Mouse (Mus musculus): Measurements from ENCODE around the gene Hsd17b2. TPM values are rescaled to one million over a fixed set of nuclear protein-coding genes. Genes with fewer than 3 reads are reported as not detected.
A peak's percentile ranks its signal among the peaks of the same experiment; 100 is the strongest.

Gene Hsd17b2
- polyA plus RNA-seq, 1 experiment: 85.7 TPM

GRCm38 (mm10) chr8:117768971-117769370 lies 67.3 kb downstream of the Hsd17b2 start:
- H3K27ac ChIP-seq (ENCODE audit: insufficient read depth, low read depth, low read length): no peak overlapping the region
- H3K4me3 ChIP-seq (ENCODE audit: low read depth, low read length): no peak overlapping the region
- no peak for TF ChIP-seq POLR2A (IDR thresholded peaks at IDR 0.05; ENCODE audit: low read depth, low read length)
- no peak for TF ChIP-seq CTCF (IDR thresholded peaks at IDR 0.05; ENCODE audit: extremely low read depth, insufficient read length, insufficient replicate concordance, low read depth, low read length)
- H3K36me3 ChIP-seq (ENCODE audit: control insufficient read depth, insufficient read depth, low read length): no peaks in the 10 kb centered on the region
- H3K27me3 ChIP-seq (ENCODE audit: control insufficient read depth, insufficient read depth, low read length): no peaks in the 10 kb centered on the region
- H3K4me1 ChIP-seq (ENCODE audit: control insufficient read depth, insufficient read depth, insufficient read length, low read length): peaks cover 6% of the 10 kb centered on the region; the same call in 1 of the 2 replicates
- 80% methylated on average over 7 of the region's 7 CpGs for WGBS

DNA sequence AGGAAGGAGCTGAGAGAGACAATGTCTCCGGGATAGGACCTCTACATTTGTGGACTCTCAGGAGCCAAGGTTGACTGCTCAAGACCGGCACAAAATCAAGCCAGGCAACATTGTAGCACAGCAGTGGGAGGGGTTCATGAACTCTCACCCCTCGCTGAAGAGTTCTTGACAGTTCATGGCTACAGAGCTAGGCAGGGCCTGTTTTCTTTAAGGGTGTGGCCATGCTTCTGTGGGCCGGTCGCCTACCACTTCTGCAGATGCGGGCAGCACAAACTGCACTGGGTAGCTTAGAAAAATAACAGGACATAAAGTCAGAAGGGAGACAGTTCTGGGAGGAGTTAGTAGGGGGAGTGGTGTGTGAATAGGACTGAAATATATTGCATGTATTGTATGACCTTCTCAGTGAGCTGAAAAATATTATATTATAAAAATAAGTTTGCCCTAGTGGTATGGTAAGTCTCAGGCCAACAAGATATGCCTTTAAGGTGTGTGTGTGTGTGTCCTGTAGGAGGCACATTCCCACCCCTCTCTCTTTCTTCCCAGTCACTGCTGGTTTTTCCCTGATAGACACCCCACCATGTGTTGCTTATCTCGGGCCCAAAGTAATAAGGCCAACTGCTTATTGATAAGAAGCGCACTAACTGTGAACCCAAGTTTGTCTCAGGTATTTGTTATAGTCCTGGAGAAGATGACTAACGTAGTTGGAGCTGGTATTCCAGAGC lies 69.6 kb downstream of the Hsd17b2 start:
- TF ChIP-seq CTCF (IDR thresholded peaks at IDR 0.05; ENCODE audit: extremely low read depth, insufficient read length, insufficient replicate concordance, low read depth, low read length): no peak
- no peak for TF ChIP-seq POLR2A (IDR thresholded peaks at IDR 0.05; ENCODE audit: low read depth, low read length)
- no peaks in the 10 kb centered on the region for H3K27me3 ChIP-seq (ENCODE audit: control insufficient read depth, insufficient read depth, low read length)
- peak overlapping the region; percentile 68; the same call in 1 of the 2 replicates for H3K27ac ChIP-seq (ENCODE audit: insufficient read depth, low read depth, low read length)
- H3K4me1 ChIP-seq (ENCODE audit: control insufficient read depth, insufficient read depth, insufficient read length, low read length): peaks cover 6% of the 10 kb centered on the region; the same call in 1 of the 2 replicates
- 27% methylated on average over 9 of the region's 9 CpGs for WGBS
- no peaks in the 10 kb centered on the region for H3K36me3 ChIP-seq (ENCODE audit: control insufficient read depth, insufficient read depth, low read length)
- no peak overlapping the region for H3K4me3 ChIP-seq (ENCODE audit: low read depth, low read length)

GRCm38 (mm10) chr8:117772126-117772525 lies 70.4 kb downstream of the Hsd17b2 start:
- TF ChIP-seq CTCF (IDR thresholded peaks at IDR 0.05; ENCODE audit: extremely low read depth, insufficient read length, insufficient replicate concordance, low read depth, low read length) (peak; percentile 73; the same call in 1 of the 2 replicates), POLR2A (IDR thresholded peaks at IDR 0.05; ENCODE audit: low read depth, low read length) (no peak)
- no peaks in the 10 kb centered on the region for H3K36me3 ChIP-seq (ENCODE audit: control insufficient read depth, insufficient read depth, low read length)
- whole genome bisulfite sequencing: 65% methylated on average over 2 of the region's 2 CpGs
- H3K27ac ChIP-seq (ENCODE audit: insufficient read depth, low read depth, low read length): peak overlapping the region; percentile 68
- H3K4me1 ChIP-seq (ENCODE audit: control insufficient read depth, insufficient read depth, insufficient read length, low read length): peaks cover 6% of the 10 kb centered on the region; the same call in 1 of the 2 replicates
- H3K4me3 ChIP-seq (ENCODE audit: low read depth, low read length): no peak overlapping the region
- no peaks in the 10 kb centered on the region for H3K27me3 ChIP-seq (ENCODE audit: control insufficient read depth, insufficient read depth, low read length)

GRCm38 (mm10) chr8:117772597-117772996 lies 70.9 kb downstream of the Hsd17b2 start:
- Histone ChIP-seq H3K27me3 (ENCODE audit: control insufficient read depth, insufficient read depth, low read length) (no peaks in the 10 kb centered on the region), H3K36me3 (ENCODE audit: control insufficient read depth, insufficient read depth, low read length) (no peaks in the 10 kb centered on the region), H3K4me1 (ENCODE audit: control insufficient read depth, insufficient read depth, insufficient read length, low read length) (peaks cover 6% of the 10 kb centered on the region; the same call in 1 of the 2 replicates), H3K4me3 (ENCODE audit: low read depth, low read length) (no peak overlapping the region), H3K27ac (ENCODE audit: insufficient read depth, low read depth, low read length) (no peak overlapping the region)
- TF ChIP-seq CTCF (IDR thresholded peaks at IDR 0.05; ENCODE audit: extremely low read depth, insufficient read length, insufficient replicate concordance, low read depth, low read length) (no peak), POLR2A (IDR thresholded peaks at IDR 0.05; ENCODE audit: low read depth, low read length) (no peak)
- 57% methylated on average over 2 of the region's 2 CpGs for WGBS

DNA sequence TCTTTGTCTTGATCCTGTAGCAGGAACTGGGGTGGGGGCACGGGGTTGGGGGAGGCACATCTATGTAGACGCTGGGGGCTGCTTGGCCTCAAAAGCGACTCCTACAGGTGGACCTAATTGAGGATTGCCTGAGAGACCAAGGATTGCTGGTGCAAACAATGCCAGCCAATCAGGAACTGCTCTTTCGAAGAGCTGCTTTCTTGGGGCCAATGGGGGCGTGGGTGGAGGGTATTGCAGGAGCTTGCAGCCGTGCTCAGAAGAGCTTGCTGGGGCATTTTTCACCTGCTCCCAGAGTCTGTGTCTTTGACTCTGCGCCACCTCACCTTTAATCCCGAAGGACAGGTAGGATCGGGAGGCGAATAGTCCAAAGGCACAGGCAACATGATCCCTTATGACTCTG lies 73.9 kb downstream of the Hsd17b2 start:
- no peak overlapping the region for H3K27ac ChIP-seq (ENCODE audit: insufficient read depth, low read depth, low read length)
- no peaks in the 10 kb centered on the region for H3K27me3 ChIP-seq (ENCODE audit: control insufficient read depth, insufficient read depth, low read length)
- peaks cover 10% of the 10 kb centered on the region; the same call in 1 of the 2 replicates for H3K4me1 ChIP-seq (ENCODE audit: control insufficient read depth, insufficient read depth, insufficient read length, low read length)
- TF ChIP-seq POLR2A (IDR thresholded peaks at IDR 0.05; ENCODE audit: low read depth, low read length) (no peak), CTCF (IDR thresholded peaks at IDR 0.05; ENCODE audit: extremely low read depth, insufficient read length, insufficient replicate concordance, low read depth, low read length) (no peak)
- H3K36me3 ChIP-seq (ENCODE audit: control insufficient read depth, insufficient read depth, low read length): no peaks in the 10 kb centered on the region
- H3K4me3 ChIP-seq (ENCODE audit: low read depth, low read length): no peak overlapping the region
- WGBS: 48% methylated on average over 10 of the region's 10 CpGs

- 81% methylated on average over 10 of the region's 10 CpGs for WGBS
- H3K27me3 ChIP-seq (ENCODE audit: control insufficient read depth, insufficient read depth, low read length): no peaks in the 10 kb centered on the region
- TF ChIP-seq CTCF (IDR thresholded peaks at IDR 0.05; ENCODE audit: extremely low read depth, insufficient read length, insufficient replicate concordance, low read depth, low read length) (no peak), POLR2A (IDR thresholded peaks at IDR 0.05; ENCODE audit: low read depth, low read length) (no peak)
- no peak overlapping the region for H3K4me3 ChIP-seq (ENCODE audit: low read depth, low read length)
- H3K4me1 ChIP-seq (ENCODE audit: control insufficient read depth, insufficient read depth, insufficient read length, low read length): peaks cover 8% of the 10 kb centered on the region; the same call in 1 of the 2 replicates
- H3K27ac ChIP-seq (ENCODE audit: insufficient read depth, low read depth, low read length): no peak overlapping the region
- no peaks in the 10 kb centered on the region for H3K36me3 ChIP-seq (ENCODE audit: control insufficient read depth, insufficient read depth, low read length)
These were observed 74.4 kb downstream of the Hsd17b2 start for GRCm38 (mm10) chr8:117776075-117776474.

GRCm38 (mm10) chr8:117778531-117779322 lies 77.0 kb downstream of the Hsd17b2 start:
- peaks cover 4% of the 10 kb centered on the region; the same call in 1 of the 2 replicates for H3K4me1 ChIP-seq (ENCODE audit: control insufficient read depth, insufficient read depth, insufficient read length, low read length)
- no peak overlapping the region for H3K4me3 ChIP-seq (ENCODE audit: low read depth, low read length)
- no peak for TF ChIP-seq CTCF (IDR thresholded peaks at IDR 0.05; ENCODE audit: extremely low read depth, insufficient read length, insufficient replicate concordance, low read depth, low read length)
- no peak for TF ChIP-seq POLR2A (IDR thresholded peaks at IDR 0.05; ENCODE audit: low read depth, low read length)
- H3K27ac ChIP-seq (ENCODE audit: insufficient read depth, low read depth, low read length): peak overlapping the region; percentile 25; the same call in 1 of the 2 replicates
- no peaks in the 10 kb centered on the region for H3K27me3 ChIP-seq (ENCODE audit: control insufficient read depth, insufficient read depth, low read length)
- H3K36me3 ChIP-seq (ENCODE audit: control insufficient read depth, insufficient read depth, low read length): no peaks in the 10 kb centered on the region
- 57% methylated on average over 11 of the region's 11 CpGs for WGBS

Data from small intestine, adult 2 months (tissue).